Mouse (Mus musculus): ENCODE measurements around the gene Chmp4b.

The Chmp4b gene

DNA sequence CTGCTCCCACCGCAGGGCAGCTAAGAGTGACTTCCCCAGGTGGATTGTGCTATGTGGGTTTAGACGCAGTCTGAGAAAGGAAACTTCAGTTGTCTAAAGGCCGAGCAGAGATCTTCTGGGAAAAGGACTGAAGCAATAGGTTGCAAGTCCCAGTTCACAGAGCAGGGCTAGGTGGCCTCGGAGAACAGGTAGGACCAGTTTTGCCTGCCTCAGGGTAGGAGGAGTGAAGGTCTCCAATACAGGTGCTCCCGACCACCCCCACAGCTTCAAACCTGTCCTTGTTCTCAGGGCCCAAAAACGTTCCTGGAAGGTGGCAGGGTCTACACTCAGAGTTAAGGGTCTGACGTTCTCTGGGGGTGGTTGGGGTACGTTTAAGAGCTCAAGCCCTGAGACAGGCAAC is at the start of gene Chmp4b:
Chmp4b (plus strand) TSS at position 343 of the 400 bp plus-strand sequence.
- peak; percentile 54 for DNase-seq (ENCODE audit: extremely low read depth, low read depth, low spot score)

DNA sequence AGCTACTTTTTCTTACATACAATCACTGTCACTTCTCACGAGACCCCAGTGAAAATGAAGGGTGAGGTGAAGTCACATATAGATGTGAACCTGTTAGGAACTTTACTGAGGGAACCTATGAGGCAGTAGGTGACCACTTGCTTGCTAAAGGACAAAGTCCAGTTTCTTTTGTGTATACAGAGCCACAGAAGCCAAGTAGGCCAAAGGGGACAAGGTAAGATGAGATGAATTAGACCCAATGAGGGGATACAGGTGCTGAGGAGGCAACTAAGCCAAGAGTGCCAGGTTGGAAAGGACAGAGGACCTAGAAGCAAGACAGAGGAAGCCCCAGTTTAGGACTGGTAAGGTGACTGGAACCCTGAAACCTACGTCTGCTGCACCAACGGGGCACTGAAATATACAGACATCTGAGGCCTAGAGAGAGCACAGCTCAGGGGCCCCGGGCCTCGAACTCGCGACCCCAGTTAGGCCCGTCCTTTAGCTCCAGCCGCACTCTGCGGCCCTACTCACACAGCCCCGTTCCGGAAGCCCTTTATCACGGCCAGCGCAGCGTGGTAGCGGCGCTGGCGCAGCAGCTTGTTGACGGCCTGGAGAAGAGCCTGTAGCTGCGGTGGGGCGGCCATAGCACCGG is 48.4 kb upstream of the Chmp4b start:
- DNase-seq (ENCODE audit: extremely low read depth, low read depth, low spot score), result no peak

DNA sequence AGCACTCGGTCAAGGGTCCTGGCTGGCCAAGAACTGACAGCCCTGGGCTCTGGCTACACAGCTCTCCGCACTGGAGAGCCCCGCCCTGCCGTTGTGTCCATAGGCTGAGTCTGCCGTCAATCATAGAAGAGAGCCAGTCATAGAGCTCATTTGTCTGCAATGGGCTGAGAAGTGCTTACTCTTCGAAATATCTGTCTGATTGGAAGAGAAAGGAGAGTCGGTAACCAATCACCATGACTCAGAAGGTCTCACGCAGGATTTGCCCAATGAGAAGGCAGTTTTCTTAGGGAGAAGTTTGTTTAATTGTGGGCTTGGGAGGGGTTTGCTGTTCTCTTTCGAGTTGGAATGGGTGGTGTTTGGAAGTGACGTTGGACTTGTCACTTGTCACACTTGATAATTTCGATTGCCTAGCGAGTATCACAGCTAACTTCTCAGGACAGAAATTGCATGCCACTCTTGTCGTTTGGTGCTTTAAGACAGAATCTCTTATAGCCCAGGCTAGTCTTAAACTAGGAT is 47.8 kb upstream of the Chmp4b start, which contains the start of gene Pxmp4:
Pxmp4 (minus strand) TSS at position 71 of the 516 bp plus-strand sequence.
- DNase-seq (ENCODE audit: extremely low read depth, low read depth, low spot score), result peak; percentile 97

DNA sequence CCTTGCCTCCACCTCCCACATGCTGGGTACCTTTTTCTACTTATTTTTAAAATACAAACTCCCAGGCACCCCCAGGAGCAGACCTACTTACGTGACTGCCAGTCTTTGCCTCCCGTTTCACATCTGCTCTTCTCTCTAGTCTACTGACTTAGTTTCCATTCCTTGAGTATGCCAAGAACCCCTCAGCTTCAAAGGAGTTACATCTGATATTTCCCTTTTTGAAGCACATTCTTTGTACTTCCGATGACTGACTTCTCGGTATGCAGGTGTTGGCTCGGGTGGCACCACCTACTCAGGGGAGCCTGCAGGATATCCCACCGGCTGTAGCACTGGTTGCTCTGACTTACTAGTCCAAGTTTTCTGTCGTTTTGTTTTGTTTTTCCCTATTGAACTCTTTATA is 47.3 kb upstream of the Chmp4b start:
- no peak for DNase-seq (ENCODE audit: extremely low read depth, low read depth, low spot score)

DNA sequence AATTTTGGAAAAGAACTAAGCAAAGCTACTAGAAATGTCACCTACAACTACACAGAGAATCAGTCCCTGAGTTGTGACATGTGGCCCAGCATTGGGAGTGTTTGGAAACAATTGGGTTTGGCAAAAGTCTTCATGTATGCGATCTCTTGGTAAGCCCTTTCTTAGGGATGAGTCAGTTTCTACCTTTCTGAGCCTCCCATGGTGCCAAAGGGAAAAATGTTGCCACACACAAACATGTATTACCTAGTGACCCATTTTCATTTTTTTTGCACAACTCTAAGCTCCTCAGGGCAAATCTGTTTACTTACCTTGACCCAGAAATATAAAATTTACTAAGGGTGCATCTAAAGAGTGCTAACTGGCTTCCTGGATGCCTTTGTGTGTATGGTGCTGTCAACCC is 44.5 kb upstream of the Chmp4b start:
- DNase-seq (ENCODE audit: extremely low read depth, low read depth, low spot score), result peak; percentile 95

DNA sequence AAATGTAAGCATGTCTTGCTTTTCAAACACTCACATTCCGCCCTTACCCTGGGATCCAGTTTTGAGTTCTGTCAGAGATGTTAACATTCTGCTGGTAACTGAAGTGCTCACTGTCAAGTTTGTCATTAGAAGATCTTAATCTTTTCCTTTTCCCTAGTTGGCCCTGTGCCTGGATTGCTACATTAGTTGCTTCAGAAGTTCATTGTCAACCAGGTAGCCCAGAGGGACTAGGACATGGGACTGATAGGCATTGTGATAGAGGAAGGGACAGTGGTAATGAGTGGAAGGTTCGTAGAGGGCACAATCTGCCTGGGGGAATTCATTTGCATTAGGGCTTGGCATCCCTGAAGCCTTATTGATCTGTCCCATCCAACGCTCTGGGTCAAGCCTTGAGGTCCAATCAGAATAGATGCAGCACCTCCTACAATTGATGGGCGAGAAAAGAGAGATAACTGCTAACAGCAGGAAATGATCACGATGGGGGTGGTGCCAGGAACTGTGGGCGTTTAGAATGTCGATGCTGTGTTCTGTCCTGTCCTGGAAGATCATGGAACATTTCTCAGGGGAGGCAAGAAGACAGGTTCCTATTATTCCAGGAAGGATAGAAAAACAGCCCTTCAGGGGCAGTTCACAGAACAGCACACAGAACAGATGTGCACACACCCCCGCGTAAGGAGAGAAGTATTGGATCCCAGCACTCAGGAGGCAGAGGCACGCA is 42.3 kb upstream of the Chmp4b start:
- DNase-seq (ENCODE audit: extremely low read depth, low read depth, low spot score), result peak; percentile 98

DNA sequence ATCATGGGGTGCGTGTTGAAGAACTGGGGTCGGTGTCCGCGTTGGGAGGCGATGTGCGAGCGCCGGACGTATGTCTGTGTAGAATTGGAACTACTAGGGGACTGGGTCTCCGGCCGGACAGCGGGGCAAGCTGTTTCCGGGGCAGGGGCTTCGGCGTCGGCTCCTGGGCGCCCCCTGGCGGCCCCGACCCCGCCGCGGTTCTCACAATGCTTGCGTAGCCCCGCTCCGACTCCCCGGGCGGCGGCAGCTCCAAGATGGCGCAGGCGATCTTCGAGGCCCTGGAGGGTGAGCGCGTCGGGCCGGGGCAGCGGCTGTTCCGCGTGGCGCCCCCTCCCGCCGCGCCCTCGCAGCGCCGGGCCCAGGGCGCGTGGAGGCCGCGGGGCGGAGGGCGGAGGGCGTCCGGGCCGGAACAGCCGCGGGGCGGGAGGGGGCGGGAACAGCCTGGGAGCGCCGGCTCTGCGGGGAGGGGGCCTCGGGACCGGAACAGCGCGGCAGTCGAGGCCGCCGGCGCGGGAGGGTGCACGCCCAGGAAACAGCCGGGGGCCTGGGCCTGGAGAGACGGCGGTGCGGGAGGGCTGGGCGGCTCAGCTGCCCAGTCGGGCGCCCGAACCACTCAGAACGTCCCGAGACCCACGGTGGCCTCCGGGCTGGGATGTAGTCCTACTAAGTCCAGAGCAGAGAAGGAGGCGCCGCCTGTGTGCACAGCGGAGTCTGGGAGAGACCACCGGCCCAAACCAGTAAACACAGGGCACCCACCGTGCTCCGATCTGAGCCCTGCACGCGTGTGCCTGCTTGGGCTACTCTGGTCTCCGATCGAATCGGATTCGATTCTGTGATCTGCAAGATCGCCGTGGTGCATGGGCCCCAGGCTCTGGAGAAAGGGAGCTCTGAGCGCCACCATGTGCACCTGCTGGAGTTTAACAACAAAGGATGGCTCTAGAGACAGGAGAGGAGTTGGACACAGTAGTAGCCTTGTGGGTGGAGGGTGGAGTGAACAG is 38.1 kb upstream of the Chmp4b start, which contains the start of the genes Zfp341 and 4930519P11Rik:
Zfp341 (plus strand) TSS at position 180 of the 998 bp plus-strand sequence.
4930519P11Rik (minus strand) TSS at position 320 of the 998 bp plus-strand sequence.
- no peak for DNase-seq (ENCODE audit: extremely low read depth, low read depth, low spot score)

DNA sequence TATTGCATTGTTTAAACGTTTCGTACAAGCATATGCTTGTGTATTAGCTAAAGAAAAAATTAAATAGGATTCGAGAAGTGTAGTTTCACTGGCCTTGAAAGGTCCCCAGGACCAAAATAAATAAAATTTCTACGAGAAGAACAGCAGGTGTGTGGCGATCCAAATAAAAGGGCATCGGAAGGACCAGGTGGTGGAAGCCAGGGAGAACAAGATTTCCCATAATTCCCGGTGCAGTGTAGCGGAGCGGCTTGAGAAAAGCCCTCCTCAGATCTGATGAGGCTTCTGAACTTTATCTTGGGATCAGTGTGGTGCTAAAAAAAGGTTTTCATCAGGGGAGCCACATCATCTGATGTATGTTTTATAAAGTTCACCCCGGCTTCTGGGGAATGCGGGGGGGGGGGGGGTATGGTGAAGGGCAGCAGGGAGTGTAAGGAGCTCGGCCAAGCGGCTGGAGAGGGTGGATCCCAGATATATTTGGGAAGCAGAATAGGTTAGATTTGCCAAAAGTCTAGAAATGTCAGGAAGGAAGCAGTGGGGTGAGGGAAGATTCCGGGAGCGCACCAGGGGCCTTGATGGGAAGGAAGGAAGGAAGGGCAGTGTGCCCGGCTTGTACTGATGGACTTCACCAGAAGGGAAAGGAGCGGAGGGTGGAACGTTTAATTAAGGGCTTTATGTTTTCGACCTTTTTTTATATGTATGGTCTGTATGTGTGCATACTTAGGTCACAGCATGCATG is 36.5 kb upstream of the Chmp4b start:
- no peak for DNase-seq (ENCODE audit: extremely low read depth, low read depth, low spot score)

DNA sequence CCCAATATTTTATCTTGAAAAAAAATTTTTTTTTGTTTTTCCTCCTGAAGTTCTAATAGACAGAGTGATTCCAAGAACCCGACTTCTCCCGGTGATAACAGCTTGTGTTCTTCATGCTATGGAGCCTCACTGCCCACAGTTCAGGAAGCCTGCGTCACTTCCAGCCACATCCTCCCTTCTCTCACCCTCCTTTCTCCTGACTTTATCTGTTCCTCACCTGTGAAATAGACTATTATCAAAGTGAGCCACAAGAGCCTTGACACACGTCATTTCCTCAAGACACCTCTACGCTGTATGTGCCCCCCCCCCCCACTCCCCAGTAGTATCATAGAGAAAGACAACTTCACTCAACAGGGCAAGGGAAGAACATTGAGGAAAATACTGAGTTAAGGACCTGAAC is 35.8 kb upstream of the Chmp4b start:
- no peak for DNase-seq (ENCODE audit: extremely low read depth, low read depth, low spot score)

DNA sequence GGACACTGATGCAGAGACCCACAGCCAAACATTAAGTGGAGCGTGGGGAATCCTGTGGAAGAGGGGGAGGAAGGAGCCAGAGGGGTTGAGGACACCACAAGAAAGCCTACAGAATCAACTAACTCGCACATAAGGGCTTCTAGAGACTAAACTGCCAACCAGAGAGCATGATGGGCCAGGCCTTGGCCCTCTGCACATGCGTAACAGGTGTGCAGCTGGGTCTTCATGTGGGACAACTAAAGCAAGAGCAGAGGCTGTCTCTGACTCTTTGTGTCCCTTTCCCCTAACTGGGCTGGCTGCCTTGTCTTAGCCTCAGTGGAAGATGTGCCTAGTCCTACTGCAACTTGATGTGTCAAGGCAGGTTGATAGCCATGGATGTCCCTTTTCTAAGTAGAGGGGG is 34.4 kb upstream of the Chmp4b start:
- DNase-seq (ENCODE audit: extremely low read depth, low read depth, low spot score), result no peak

DNA sequence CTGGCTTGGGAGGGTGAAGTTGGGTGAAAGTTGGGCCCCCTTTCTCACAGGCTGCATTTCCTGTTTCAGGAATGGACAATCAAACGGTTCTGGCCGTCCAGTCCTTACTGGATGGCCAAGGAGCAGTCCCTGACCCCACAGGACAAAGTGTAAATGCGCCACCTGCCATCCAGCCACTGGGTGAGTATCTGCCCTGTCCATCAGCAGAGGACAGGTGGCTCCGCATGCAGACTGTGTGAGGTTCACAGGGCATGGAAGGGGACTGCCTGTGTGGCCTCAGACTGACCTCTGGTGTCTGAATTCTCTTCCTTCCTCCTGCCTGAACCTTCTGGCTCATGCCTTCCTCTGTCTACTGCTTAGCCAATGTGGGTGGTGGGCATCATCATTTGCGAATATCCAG is 29.8 kb upstream of the Chmp4b start:
- DNase-seq (ENCODE audit: extremely low read depth, low read depth, low spot score), result no peak

DNA sequence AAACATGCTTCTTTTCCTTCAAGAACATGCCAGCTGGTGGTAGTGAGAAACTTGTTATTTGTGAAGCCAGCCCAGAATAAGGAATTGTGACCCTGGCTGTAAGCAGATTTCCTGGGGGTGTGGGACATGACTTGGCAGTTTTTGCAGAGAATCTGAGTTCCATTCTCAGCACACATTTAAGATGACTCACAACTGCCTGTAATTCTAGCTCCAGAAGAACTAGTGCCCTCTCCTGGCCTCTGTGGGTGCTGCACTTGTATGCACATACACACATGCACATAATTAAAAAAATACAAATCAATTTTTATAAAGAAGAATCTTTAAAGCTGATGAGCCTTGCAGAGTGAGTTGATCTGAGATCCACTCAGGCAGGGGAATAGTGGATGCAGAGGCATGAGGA is 27.4 kb upstream of the Chmp4b start:
- no peak for DNase-seq (ENCODE audit: extremely low read depth, low read depth, low spot score)

DNA sequence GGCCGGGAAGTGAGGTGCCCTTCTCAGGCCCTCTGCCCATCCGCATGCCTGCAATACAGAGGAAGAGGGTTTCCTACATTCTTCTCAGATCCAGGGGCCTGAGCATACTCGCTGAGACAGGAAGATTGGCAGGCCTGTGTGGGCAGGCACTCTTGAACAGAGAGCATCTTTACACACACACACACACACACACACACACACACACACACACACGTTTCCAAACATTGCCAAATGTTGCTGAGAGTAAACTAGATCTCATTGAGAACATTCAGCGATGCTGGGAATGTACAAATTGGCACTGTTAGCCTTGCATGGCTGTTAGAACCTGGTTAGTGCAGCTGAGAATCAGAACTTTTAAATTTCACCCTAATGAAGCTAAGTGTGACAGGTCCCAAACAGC is 21.0 kb upstream of the Chmp4b start:
- no peak for DNase-seq (ENCODE audit: extremely low read depth, low read depth, low spot score)

DNA sequence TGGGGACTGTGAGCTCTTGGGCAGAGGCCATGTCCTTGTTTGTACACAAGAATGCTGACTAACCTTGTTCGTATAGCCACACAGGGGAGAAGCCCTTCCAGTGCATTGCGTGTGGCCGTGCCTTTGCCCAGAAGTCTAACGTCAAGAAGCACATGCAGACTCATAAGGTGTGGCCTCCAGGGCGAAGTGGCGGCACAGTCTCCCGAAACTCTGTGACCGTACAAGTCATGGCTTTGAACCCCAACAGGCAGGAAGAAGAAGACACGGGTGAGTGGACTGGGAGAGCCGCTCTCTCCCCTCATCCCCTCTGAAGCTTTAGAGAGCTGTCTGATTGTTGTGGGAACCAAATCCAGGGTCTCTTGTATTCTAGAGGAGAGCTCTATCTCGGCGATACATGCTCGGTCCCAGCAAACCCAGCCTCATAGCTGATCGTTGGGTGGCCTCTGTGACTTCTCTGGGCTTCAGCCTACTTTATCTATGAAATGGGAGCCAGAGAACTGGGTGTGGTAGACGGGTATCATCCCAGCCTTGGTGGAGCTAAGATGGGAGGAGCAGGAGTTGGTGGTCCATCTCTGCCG is 19.2 kb upstream of the Chmp4b start:
- DNase-seq (ENCODE audit: extremely low read depth, low read depth, low spot score), result no peak

DNA sequence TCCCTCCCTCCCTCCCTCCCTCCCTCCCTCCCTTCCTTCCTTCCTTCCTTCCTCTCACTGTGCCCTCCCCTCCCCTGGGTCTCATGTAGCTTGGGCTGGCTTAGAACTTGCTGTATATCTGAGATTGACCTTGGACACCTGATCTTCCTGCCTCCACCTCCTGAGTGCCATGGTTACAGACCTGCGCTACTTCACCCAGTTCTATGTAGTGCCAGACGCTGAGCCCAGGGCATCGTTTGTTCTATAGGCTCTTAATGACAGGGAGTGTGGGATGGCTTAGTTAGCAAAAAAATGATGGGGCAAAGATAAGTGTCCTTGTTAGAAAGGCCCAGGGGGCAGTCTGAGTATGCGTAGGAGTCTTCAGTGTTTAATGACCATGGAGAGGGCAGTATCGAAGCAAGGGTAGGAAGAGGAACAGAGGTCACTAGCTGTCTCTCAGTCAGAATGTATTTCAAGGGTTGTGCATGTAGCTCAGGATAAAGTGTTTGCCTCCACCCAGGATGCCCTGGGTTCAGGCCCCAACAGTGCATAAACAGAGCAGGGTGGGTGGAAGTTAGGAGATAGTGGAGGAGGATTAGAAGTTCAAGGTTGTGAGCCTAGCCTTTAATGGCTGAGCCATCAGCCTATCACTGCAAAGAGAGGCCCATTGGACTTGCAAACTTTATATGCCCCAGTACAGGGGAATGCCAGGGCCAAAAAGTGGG is 18.3 kb upstream of the Chmp4b start:
- DNase-seq (ENCODE audit: extremely low read depth, low read depth, low spot score), result peak; percentile 69

DNA sequence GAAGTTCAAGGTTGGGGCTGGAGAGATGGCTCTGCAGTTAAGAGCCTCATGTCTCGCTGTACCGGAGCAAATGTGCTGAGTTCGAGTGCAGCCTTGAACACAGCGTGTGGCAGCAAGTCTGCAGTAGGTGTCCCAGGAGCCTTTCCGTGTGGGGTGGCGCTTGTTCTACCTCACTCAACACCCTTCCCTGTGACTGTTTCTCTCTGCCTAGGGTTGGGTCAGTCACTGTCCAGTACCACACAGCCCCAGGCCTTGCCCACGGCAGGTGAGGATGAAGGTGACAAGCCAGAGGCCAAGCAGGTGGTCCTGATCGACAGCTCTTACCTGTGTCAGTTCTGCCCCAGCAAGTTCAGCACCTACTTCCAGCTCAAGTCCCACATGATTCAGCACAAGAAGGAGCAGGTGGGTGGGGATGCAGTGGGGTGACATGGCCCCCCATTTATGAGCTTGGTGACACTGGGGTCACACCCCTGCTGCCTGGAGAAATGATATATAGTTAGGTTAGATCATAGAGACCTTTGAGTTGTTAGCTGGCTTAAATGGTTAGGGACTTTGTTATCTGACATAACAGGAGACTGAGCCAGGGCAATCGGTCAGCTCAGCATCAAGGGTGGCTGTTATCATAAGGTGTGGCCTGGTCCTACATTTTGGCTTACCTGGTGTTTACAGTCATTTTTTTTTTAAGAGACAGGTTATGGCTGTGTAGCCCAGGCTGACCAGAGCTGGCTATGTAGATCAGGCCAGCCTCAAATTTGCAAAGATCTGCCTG is 17.4 kb upstream of the Chmp4b start:
- DNase-seq (ENCODE audit: extremely low read depth, low read depth, low spot score), result no peak

DNA sequence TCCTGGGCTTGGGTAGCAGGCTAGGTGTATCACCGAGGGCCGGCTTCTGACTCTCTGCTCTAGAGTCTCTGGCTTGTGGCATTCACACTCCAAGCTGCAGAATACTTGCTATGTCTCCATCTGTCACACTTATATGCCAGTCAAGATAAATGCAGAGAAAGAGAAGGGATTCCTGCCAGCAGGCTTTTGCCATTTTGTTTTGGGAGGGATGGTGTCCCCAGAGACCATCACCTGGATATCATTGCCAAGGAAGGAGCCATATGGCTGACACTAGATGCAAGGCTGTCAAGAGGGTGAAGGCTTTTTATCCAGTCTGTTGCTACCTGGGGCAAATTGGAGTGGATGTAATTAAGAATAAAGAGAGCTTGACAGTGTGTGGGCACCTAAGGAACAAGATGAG is 15.7 kb upstream of the Chmp4b start:
- DNase-seq (ENCODE audit: extremely low read depth, low read depth, low spot score), result no peak

DNA sequence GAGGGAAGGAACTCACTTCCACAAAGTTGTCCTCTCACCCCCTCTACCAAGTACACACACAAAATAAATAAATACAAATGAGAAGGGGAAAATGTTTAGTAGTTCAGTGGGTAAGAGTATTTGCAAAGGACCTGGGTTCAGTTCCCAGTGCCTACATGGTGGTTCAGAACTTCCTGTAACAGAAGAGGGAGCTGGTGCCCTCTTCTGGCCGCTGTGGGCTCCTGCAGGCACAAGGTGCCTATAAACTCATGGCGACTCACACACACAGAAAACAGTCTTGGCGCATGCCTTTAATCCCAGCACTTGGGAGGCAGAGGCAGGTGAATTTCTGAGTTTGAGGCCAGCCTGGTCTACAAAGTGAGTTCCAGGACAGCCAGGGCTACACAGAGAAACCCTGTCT is 13.0 kb upstream of the Chmp4b start:
- no peak for DNase-seq (ENCODE audit: extremely low read depth, low read depth, low spot score)

DNA sequence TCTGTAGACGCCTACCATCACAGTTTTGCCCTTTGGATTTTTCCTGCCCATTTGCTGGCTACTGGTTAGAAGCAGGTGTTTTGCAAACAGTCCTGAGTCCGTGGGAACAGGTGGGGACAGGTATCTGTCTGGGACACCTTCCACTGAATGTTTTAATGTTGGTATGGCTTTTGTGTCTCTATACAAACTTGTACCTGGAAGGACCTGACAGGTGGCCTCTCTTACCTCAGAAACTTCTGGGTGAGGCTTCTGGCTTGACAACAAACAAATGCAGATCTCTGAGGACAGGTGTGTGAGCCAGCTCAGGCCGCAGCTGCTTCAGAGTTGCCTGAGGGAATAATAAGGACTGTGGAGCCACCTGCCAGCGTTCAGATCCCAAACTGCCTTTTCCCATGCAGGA is 12.4 kb upstream of the Chmp4b start:
- peak; percentile 75 for DNase-seq (ENCODE audit: extremely low read depth, low read depth, low spot score)

All from fat pad, adult 2 months (tissue).